Comparison of ENCODE assay signal across 12 mouse cellular contexts in genomic region chr4:82502012-82502411, GRCm38 (mm10).
DNase-seq lines count a peak whose midpoint lies in the region; ATAC-seq and TF ChIP-seq lines count a peak whose summit lies in the region.
"Had no signal": no experiment of that assay in that cellular context is flagged by ENCODE, and none has a peak within 500 bp of the region (broad histone marks: within the 10 kb centered on the region; RNA-seq: fewer than 3 reads in every experiment).

No protein-coding gene starts in this region.

- WGBS in forebrain, embryonic 12.5 days, result 15% methylated on average over 5 of the region's 5 CpGs
- 85% methylated on average over 5 of the region's 5 CpGs for WGBS in limb, embryonic 10.5 days
- 31% methylated on average over 5 of the region's 5 CpGs for WGBS in neural tube, embryonic 13.5 days

- H3K9me3 ChIP-seq in forebrain, embryonic 12.5 days, result no peaks in the 10 kb centered on the region
- H3K9me3 ChIP-seq in limb, embryonic 10.5 days (replicated peaks), result no peaks in the 10 kb centered on the region
- H3K9me3 ChIP-seq in neural tube, embryonic 13.5 days, result no peaks in the 10 kb centered on the region

- DNase-seq in layer of hippocampus, adult 2 months (ENCODE audit: low spot score in 2 of 2), result no peak
- no peak for DNase-seq in layer of hippocampus, postnatal 36 days
- no peak for DNase-seq in limb, embryonic 10.5 days (ENCODE audit: low spot score)
- DNase-seq in urinary bladder, adult 18-20 months (ENCODE audit: low spot score in 2 of 2), result no peak
- DNase-seq in left cerebral cortex, adult 8-10 months (ENCODE audit: low spot score in 2 of 2), result no peak
- no peak for DNase-seq in kidney, adult 8-10 months
- DNase-seq: gastrocnemius, postnatal 25 days; left cerebral cortex, postnatal 4 days; right cerebral cortex, adult 18-20 months had no signal

- TF ChIP-seq CTCF in layer of hippocampus, adult 2 months (conservative IDR thresholded peaks at IDR 0.05), result no peak

- peak overlapping the region; percentile 95 for H3K4me2 ChIP-seq in forebrain, embryonic 12.5 days
- peak overlapping the region; percentile 77 for H3K4me2 ChIP-seq in neural tube, embryonic 13.5 days

- ATAC-seq in forebrain, embryonic 12.5 days (ENCODE audit: low FRiP score), result no peak
- no peak for ATAC-seq in neural tube, embryonic 13.5 days (ENCODE audit: low read depth)

- H3K36me3 ChIP-seq in forebrain, embryonic 12.5 days (replicated peaks), result peaks cover 15% of the 10 kb centered on the region
- H3K36me3 ChIP-seq in limb, embryonic 10.5 days, result peaks cover 18% of the 10 kb centered on the region
- peaks cover 13% of the 10 kb centered on the region; the same call in 1 of the 2 replicates for H3K36me3 ChIP-seq in neural tube, embryonic 13.5 days
- H3K36me3 ChIP-seq: G1E had no signal

- H3K27ac ChIP-seq in layer of hippocampus, adult 2 months, result peak overlapping the region; percentile 98
- no peak overlapping the region for H3K27ac ChIP-seq in forebrain, embryonic 12.5 days
- no peak overlapping the region for H3K27ac ChIP-seq in limb, embryonic 10.5 days
- H3K27ac ChIP-seq in neural tube, embryonic 13.5 days (replicated peaks), result no peak overlapping the region

- H3K27me3 ChIP-seq in forebrain, embryonic 12.5 days, result no peaks in the 10 kb centered on the region
- H3K27me3 ChIP-seq in limb, embryonic 10.5 days (ENCODE audit: low read depth, poor library complexity, severe bottlenecking), result no peaks in the 10 kb centered on the region
- H3K27me3 ChIP-seq in neural tube, embryonic 13.5 days, result peaks cover 4% of the 10 kb centered on the region; the same call in 1 of the 2 replicates

- peaks cover 35% of the 10 kb centered on the region for H3K4me1 ChIP-seq in forebrain, embryonic 12.5 days
- peaks cover 18% of the 10 kb centered on the region for H3K4me1 ChIP-seq in limb, embryonic 10.5 days
- H3K4me1 ChIP-seq in neural tube, embryonic 13.5 days (replicated peaks), result peaks cover 37% of the 10 kb centered on the region

- peak overlapping the region; percentile 95 for H3K4me3 ChIP-seq in layer of hippocampus, adult 2 months
- peak overlapping the region; percentile 95 for H3K4me3 ChIP-seq in forebrain, embryonic 12.5 days (replicated peaks)
- H3K4me3 ChIP-seq in limb, embryonic 10.5 days, result peak overlapping the region; percentile 86; the same call in 1 of the 2 replicates
- peak overlapping the region; percentile 91 for H3K4me3 ChIP-seq in neural tube, embryonic 13.5 days

- H3K9ac ChIP-seq in forebrain, embryonic 12.5 days, result peak overlapping the region; percentile 59
- H3K9ac ChIP-seq in neural tube, embryonic 13.5 days, result peak overlapping the region; percentile 99
